Mouse (Mus musculus): ENCODE measurements around the gene Cpne5. TPM values are rescaled to one million over a fixed set of nuclear protein-coding genes. Genes with fewer than 3 reads are reported as not detected.

The Cpne5 gene
- polyA plus RNA-seq, 1 experiment: 0.16 TPM

DNA sequence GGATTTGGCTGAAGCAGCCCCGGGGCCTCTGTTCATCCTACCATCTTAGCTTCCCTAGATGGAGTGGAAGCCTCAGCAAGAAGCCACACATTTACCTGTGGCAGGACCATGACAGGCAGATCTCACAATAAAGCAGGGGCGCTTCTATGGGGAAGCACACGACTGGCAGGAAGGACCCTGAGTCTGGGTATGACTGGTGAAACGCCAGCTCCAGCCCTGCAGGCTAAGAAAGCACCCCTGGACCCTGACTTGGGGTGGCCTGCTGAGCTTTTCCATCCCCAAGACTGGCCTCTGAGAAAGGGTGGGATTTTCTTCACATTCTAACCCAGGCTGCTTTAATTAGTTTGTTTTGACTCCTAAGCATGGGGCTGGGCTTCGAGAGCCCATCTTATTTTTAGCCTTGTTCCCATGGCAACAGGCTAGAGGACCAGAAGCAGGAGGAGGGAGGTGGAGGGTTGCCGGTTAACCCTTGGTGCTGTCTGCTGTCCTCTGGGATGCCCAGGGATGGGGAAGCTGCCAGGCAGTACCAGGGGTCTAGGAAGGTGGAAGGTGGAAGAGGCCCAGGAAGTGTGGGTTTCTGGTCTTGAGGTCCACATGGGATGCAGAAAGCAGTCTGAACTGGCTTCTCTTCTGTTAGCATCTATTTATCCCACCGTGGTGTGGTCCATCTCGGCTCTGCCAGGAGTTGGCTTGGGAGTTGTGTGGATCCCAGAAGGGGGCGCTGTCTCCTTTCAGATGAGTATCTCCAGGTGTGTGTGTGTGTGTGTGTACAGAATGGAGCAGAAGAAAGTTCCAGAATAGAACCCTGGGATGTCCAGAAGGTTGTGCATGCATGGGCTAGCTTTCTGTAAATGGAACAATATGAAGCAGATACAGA, 61.3 kb downstream of the Cpne5 start:
- H3K36me3 ChIP-seq (ENCODE audit: control insufficient read depth, insufficient read depth): no peaks in the 10 kb centered on the region
- TF ChIP-seq CTCF (IDR thresholded peaks at IDR 0.05; ENCODE audit: control insufficient read depth, insufficient read depth, insufficient read length) (peak; percentile 57), MAX (IDR thresholded peaks at IDR 0.05) (no peak), FOSL1 (IDR thresholded peaks at IDR 0.05; ENCODE audit: insufficient read depth, low read length, poor library complexity, severe bottlenecking) (no peak)
- H3ac ChIP-seq (ENCODE audit: control insufficient read depth, insufficient read length, low read depth): no peak overlapping the region
- H3K27me3 ChIP-seq (ENCODE audit: control insufficient read depth, insufficient read depth, insufficient read length): no peaks in the 10 kb centered on the region
- H3K4me3 ChIP-seq (ENCODE audit: insufficient read depth, poor library complexity, severe bottlenecking): no peak overlapping the region
- H3K79me3 ChIP-seq (ENCODE audit: low read depth): no peaks in the 10 kb centered on the region
- no peaks in the 10 kb centered on the region for H3K79me2 ChIP-seq (ENCODE audit: control insufficient read depth, insufficient read depth)

DNA sequence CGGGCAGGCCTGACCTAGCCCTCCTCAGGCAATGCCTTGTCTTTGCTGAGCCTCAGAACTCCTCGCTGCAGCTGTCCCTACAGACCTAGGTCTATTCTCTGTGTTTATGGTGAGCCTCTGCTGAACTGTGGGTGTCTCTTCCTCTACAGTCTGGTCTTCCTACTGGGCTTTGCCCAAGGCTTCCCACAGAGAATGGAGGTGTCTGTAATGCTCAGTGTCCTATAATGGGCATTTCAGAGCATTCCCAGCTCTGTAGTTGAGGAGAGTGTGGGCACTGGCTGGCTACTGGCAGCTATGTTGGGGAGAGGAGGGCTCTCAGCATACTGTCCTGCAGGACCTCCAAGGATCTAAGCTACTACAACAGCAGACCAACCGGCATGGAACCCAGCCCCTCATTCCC, 62.3 kb downstream of the Cpne5 start:
- H3K27me3 ChIP-seq (ENCODE audit: control insufficient read depth, insufficient read depth, insufficient read length): no peaks in the 10 kb centered on the region
- TF ChIP-seq MYOD1 (IDR thresholded peaks at IDR 0.05; ENCODE audit: control insufficient read depth, insufficient read length, low read depth): no peak
- H3K79me2 ChIP-seq (ENCODE audit: control insufficient read depth, insufficient read depth): no peaks in the 10 kb centered on the region
- no peak overlapping the region for H3K4me3 ChIP-seq (ENCODE audit: insufficient read depth, poor library complexity, severe bottlenecking)
- no peaks in the 10 kb centered on the region for H3K79me3 ChIP-seq (ENCODE audit: low read depth)
- H3ac ChIP-seq (ENCODE audit: control insufficient read depth, insufficient read length, low read depth): no peak overlapping the region
- H3K36me3 ChIP-seq (ENCODE audit: control insufficient read depth, insufficient read depth): no peaks in the 10 kb centered on the region

DNA sequence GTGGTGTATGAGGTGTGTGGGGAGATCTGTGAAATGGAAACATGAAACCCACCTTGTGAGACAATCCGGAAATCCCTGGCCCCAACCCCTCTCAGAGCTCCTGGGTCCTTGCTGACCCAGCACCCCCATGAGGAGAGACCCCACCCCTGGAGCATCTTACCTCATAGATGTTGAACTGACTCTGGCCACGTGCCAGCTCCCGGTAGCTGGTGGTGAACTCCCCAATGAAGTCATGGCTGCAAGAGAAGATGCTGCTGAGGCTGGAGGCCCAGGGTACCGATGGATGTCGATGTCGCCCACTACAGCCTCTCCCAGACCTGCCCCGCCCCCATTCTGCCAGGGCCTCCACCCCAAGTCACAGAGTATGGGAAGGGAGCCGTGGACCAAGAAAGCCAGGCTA, 64.8 kb downstream of the Cpne5 start:
- Histone ChIP-seq H3K27me3 (ENCODE audit: control insufficient read depth, insufficient read depth, insufficient read length) (no peaks in the 10 kb centered on the region), H3K79me2 (ENCODE audit: control insufficient read depth, insufficient read depth) (no peaks in the 10 kb centered on the region), H3K79me3 (ENCODE audit: low read depth) (no peaks in the 10 kb centered on the region), H3K4me3 (ENCODE audit: insufficient read depth, poor library complexity, severe bottlenecking) (no peak overlapping the region), H3K36me3 (ENCODE audit: control insufficient read depth, insufficient read depth) (no peaks in the 10 kb centered on the region), H3ac (ENCODE audit: control insufficient read depth, insufficient read length, low read depth) (no peak overlapping the region)
- TF ChIP-seq MYOG (IDR thresholded peaks at IDR 0.05; ENCODE audit: control insufficient read depth, extremely low read depth, insufficient read length): no peak
- no peak for TF ChIP-seq FOSL1 (IDR thresholded peaks at IDR 0.05; ENCODE audit: insufficient read depth, low read length, poor library complexity, severe bottlenecking)
- TF ChIP-seq MYOD1 (IDR thresholded peaks at IDR 0.05; ENCODE audit: control insufficient read depth, insufficient read length, low read depth): no peak
- no peak for TF ChIP-seq MAX (IDR thresholded peaks at IDR 0.05)
- no peak for TF ChIP-seq CTCF (IDR thresholded peaks at IDR 0.05; ENCODE audit: control insufficient read depth, insufficient read depth, insufficient read length)
- TF ChIP-seq USF1 (IDR thresholded peaks at IDR 0.05; ENCODE audit: low read depth): no peak
- TF ChIP-seq CEBPB (IDR thresholded peaks at IDR 0.05; ENCODE audit: low read depth): no peak

DNA sequence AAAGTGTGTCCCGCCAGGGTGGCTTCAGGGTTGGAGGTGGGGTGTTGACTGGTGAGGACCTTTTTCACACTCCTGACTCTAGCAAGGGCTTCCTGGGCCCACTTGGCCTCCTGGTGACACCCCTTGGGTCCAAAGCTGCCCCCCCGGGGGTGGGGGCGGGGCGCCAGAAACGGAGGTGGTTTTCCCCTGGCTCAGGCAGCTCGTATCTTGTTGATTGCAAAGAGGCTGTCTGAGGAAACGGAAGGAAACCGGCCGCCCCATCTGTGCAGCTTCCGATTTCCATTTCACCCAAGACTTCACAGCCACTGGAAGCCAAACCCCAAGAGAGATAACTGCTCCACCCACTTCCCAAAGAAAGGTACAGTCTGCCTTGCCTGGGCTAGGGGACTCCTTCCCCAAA, 65.9 kb downstream of the Cpne5 start:
- Histone ChIP-seq H3K79me2 (ENCODE audit: control insufficient read depth, insufficient read depth) (no peaks in the 10 kb centered on the region), H3K36me3 (ENCODE audit: control insufficient read depth, insufficient read depth) (no peaks in the 10 kb centered on the region), H3K27me3 (ENCODE audit: control insufficient read depth, insufficient read depth, insufficient read length) (no peaks in the 10 kb centered on the region), H3K79me3 (ENCODE audit: low read depth) (no peaks in the 10 kb centered on the region), H3K4me3 (ENCODE audit: insufficient read depth, poor library complexity, severe bottlenecking) (no peak overlapping the region), H3ac (ENCODE audit: control insufficient read depth, insufficient read length, low read depth) (no peak overlapping the region)
- TF ChIP-seq MYOG (IDR thresholded peaks at IDR 0.05; ENCODE audit: control insufficient read depth, extremely low read depth, insufficient read length) (no peak), FOSL1 (IDR thresholded peaks at IDR 0.05; ENCODE audit: insufficient read depth, low read length, poor library complexity, severe bottlenecking) (no peak), MYOD1 (IDR thresholded peaks at IDR 0.05; ENCODE audit: control insufficient read depth, insufficient read length, low read depth) (no peak), USF1 (IDR thresholded peaks at IDR 0.05; ENCODE audit: low read depth) (no peak), CTCF (IDR thresholded peaks at IDR 0.05; ENCODE audit: control insufficient read depth, insufficient read depth, insufficient read length) (no peak), CEBPB (IDR thresholded peaks at IDR 0.05; ENCODE audit: low read depth) (no peak), MAX (IDR thresholded peaks at IDR 0.05) (no peak)

DNA sequence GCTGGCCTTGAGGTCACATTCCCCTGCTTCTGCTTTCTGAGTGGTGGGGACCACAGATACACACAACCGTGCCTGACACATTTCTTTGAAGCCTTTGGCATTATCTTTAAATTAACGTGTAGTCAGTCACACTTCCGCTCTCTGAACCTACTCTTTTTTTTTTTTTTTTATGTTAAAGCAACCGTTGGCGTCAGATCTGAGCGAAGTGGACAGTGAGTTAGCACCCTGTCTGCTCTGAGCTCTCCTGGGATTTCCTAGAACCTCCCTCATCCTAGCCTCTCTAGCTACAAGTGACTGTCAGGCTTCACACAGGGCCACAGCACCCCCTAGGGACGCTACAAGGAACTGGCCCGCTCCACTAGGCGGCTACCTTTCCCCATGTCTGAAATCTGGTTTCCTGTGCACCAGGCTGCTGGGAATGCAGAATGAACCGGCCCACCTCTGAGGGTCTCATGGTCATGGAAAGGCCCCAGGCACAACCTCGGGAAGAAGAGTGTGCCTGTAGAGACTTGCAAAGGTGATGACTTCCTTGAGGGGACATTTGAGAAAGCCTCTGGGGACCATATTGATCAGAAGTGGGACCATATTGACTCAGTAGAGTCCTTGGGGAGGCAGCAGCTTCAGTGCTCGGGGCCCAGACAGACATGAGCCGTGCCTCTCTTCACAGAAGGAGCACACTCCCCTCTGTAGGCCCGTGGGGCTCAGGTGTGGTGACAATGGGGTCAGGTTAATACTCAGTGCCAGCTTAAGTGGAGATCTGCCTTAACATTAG, 66.8 kb downstream of the Cpne5 start:
- Histone ChIP-seq H3K36me3 (ENCODE audit: control insufficient read depth, insufficient read depth) (no peaks in the 10 kb centered on the region), H3K79me2 (ENCODE audit: control insufficient read depth, insufficient read depth) (no peaks in the 10 kb centered on the region), H3K79me3 (ENCODE audit: low read depth) (no peaks in the 10 kb centered on the region), H3K4me3 (ENCODE audit: insufficient read depth, poor library complexity, severe bottlenecking) (no peak overlapping the region), H3K27me3 (ENCODE audit: control insufficient read depth, insufficient read depth, insufficient read length) (no peaks in the 10 kb centered on the region), H3ac (ENCODE audit: control insufficient read depth, insufficient read length, low read depth) (no peak overlapping the region)
- TF ChIP-seq CTCF (IDR thresholded peaks at IDR 0.05; ENCODE audit: control insufficient read depth, insufficient read depth, insufficient read length) (peak; percentile 90), MAX (IDR thresholded peaks at IDR 0.05) (no peak)

DNA sequence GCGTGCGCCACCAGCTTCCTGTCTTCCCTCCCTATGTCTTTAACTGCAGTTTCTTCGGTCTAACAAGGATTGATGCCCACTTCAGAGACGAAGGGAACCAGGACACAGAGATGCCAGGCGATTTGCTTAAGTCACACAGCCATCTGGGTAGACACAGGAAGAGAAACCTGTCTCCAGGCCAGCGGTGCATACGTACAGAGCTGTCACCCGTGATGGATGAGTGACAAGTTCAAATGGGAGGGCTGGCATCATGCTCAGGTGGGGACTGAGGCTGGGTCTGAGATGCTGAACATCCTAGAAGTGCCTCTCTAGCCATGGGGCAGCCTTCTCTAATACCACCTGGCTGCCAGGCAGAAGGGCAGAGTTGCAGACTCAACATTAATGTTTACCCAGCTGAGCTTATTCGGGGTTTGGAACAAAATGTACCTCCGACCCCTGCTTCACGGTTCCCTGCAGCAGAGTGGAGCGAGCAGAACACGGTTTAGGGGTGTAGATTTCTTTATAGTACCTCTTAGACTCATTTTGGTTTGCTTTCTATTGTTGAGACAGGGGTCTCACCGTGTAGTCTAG, 67.5 kb downstream of the Cpne5 start:
- no peak overlapping the region for H3ac ChIP-seq (ENCODE audit: control insufficient read depth, insufficient read length, low read depth)
- no peaks in the 10 kb centered on the region for H3K79me3 ChIP-seq (ENCODE audit: low read depth)
- no peak overlapping the region for H3K4me3 ChIP-seq (ENCODE audit: insufficient read depth, poor library complexity, severe bottlenecking)
- H3K27me3 ChIP-seq (ENCODE audit: control insufficient read depth, insufficient read depth, insufficient read length): no peaks in the 10 kb centered on the region
- no peaks in the 10 kb centered on the region for H3K79me2 ChIP-seq (ENCODE audit: control insufficient read depth, insufficient read depth)
- TF ChIP-seq MAX (IDR thresholded peaks at IDR 0.05) (no peak), MYOD1 (IDR thresholded peaks at IDR 0.05; ENCODE audit: control insufficient read depth, insufficient read length, low read depth) (no peak), CEBPB (IDR thresholded peaks at IDR 0.05; ENCODE audit: low read depth) (no peak), FOSL1 (IDR thresholded peaks at IDR 0.05; ENCODE audit: insufficient read depth, low read length, poor library complexity, severe bottlenecking) (no peak), CTCF (IDR thresholded peaks at IDR 0.05; ENCODE audit: control insufficient read depth, insufficient read depth, insufficient read length) (no peak), MYOG (IDR thresholded peaks at IDR 0.05; ENCODE audit: control insufficient read depth, extremely low read depth, insufficient read length) (no peak), USF1 (IDR thresholded peaks at IDR 0.05; ENCODE audit: low read depth) (no peak)
- H3K36me3 ChIP-seq (ENCODE audit: control insufficient read depth, insufficient read depth): no peaks in the 10 kb centered on the region

Measured in C2C12 (cell line).